Mouse (Mus musculus) stomach, embryonic 15.5 days (tissue): ENCODE results near the gene Gm49369. TPM values are rescaled to one million over a fixed set of nuclear protein-coding genes. Genes with fewer than 3 reads are reported as not detected.

Experiments used
- ATAC-seq: fragments of 200-750 bp; cut with Nextera tagmentation; 2 replicates; pipeline ENCODE4 v1.8.0; 2017; ENCODE audit warnings: low read depth, moderate number of reproducible peaks, moderate TSS enrichment; ENCODE audit not compliant: insufficient read depth, low FRiP score
- H3K27ac ChIP-seq: fragments of 300-500 bp; sonication (generic); 2 replicates; pipeline ENCODE4 v1.5.1; 2015; ENCODE audit warnings: mild to moderate bottlenecking, inconsistent platforms
- H3K27me3 ChIP-seq: fragments of 300-500 bp; sonication (generic); replicated peaks from 2 replicates; pipeline ENCODE4 v1.6.1; 2015; ENCODE audit warnings: inconsistent platforms
- H3K36me3 ChIP-seq: fragments of 300-500 bp; sonication (generic); 2 replicates; pipeline ENCODE4 v1.6.1; 2015; ENCODE audit warnings: inconsistent platforms
- H3K4me1 ChIP-seq: fragments of 300-500 bp; sonication (generic); 2 replicates; pipeline ENCODE4 v1.6.1; 2015; ENCODE audit warnings: inconsistent platforms
- H3K4me2 ChIP-seq: fragments of 300-500 bp; sonication (generic); 2 replicates; pipeline ENCODE4 v1.6.1; 2015; ENCODE audit warnings: mild to moderate bottlenecking, inconsistent platforms
- H3K4me3 ChIP-seq: fragments of 300-500 bp; sonication (generic); replicated peaks from 2 replicates; pipeline ENCODE4 v1.5.1; 2015; ENCODE audit warnings: inconsistent platforms
- H3K9ac ChIP-seq: fragments of 300-500 bp; sonication (generic); 2 replicates; pipeline ENCODE4 v1.6.1; 2015; ENCODE audit warnings: inconsistent platforms
- H3K9me3 ChIP-seq: fragments of 300-500 bp; sonication (generic); 2 replicates; pipeline ENCODE4 v1.6.1; 2016; ENCODE audit warnings: inconsistent platforms
- WGBS: fragments of 180-500 bp; shearing (Covaris S2); methylation state at CpG from one replicate; pipeline ENCODE4 v1.1.7; 2015; 5-methylcytosine and 5-hydroxymethylcytosine counted together
- polyA plus RNA-seq: library from polyadenylated mRNA; unstranded; fragments of >200 nt; fragmentation: Nextera tagmentation; extraction: Ambion mirVana; gene quantifications from 2 replicates; pipeline ENCODE4 v1.2.1, GENCODE M21; 2015

Gm49369 gene
- polyA plus RNA-seq, 1 experiment from 2014 or later, result 0.58 TPM

DNA sequence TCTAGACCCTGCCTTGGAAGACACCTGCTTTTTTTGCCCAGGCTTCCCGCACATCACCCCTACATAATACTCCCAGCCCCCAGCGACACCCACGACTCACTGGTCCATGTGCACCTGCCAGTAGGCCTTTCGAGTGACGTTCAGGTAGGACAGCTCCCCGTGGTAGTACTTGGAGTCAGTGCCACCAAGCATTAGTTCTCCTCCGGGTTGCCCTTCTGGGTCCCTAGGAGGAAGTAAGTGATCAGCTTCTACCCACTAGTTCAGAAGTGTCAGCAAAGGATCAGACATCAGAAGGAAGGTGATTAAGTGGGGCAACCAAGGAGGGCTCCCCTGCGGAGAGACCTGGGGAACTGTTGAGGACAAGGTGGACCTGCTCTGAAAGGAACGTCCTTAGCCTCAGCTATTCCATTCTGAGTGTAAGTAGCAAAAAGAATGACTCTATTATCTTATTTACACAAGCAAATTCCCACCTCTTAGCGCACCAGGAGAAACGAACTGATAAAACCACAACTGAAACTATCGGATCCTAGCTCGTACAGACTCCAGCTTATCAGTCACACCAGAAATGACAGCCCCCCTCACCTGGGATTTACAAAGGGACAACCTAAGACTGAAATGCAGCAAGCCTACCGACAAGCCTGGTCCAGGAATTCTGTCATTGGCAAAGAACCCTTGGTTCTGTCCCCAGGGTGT is 5.1 kb downstream of the Gm49369 start:
- Histone ChIP-seq H3K27me3 (peaks cover 8% of the 10 kb centered on the region), H3K4me1 (0 out of 2 replicates have a peak, but pooled peaks cover 6% of the 10 kb centered on the region), H3K36me3 (peaks cover 57% of the 10 kb centered on the region), H3K4me2 (no peak overlapping the region), H3K4me3 (no peak overlapping the region), H3K9me3 (no peaks in the 10 kb centered on the region), H3K27ac (0 out of 2 replicates have a peak overlapping the region, but pooled peaks have one; percentile 31), H3K9ac (no peak overlapping the region)
- ATAC-seq, result peak; percentile 64; the same call in 1 of the 2 replicates
- 70% methylated on average over 14 of the region's 14 CpGs for WGBS

DNA sequence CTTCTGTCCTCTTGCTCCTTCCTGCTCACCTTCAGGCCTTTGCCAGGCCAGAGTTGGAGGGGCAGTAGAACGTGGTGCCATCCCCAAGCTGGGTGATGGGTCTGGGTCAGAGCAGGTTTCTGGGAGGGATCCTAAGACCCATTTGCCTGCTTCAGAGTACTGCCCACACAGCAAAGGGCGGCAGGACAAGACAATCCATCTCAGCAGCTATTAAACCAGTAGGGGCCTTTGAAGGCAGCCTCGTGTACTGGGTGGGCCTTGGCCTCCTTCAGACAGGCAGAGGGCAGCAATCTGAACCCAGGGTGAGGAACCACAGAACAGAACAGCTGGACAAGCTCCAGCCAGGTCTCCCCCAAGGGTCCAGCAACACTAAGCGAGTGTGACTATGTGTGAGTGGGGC is 6.4 kb downstream of the Gm49369 start:
- no peak overlapping the region for H3K4me3 ChIP-seq
- H3K36me3 ChIP-seq, result peaks cover 45% of the 10 kb centered on the region
- no peak overlapping the region for H3K4me2 ChIP-seq
- H3K27me3 ChIP-seq, result peaks cover 21% of the 10 kb centered on the region
- no peak overlapping the region for H3K27ac ChIP-seq
- no peak for ATAC-seq
- H3K9ac ChIP-seq, result no peak overlapping the region
- whole genome bisulfite sequencing, result 71% methylated on average over 4 of the region's 4 CpGs
- H3K4me1 ChIP-seq, result peaks cover 16% of the 10 kb centered on the region; the same call in 1 of the 2 replicates
- no peaks in the 10 kb centered on the region for H3K9me3 ChIP-seq

DNA sequence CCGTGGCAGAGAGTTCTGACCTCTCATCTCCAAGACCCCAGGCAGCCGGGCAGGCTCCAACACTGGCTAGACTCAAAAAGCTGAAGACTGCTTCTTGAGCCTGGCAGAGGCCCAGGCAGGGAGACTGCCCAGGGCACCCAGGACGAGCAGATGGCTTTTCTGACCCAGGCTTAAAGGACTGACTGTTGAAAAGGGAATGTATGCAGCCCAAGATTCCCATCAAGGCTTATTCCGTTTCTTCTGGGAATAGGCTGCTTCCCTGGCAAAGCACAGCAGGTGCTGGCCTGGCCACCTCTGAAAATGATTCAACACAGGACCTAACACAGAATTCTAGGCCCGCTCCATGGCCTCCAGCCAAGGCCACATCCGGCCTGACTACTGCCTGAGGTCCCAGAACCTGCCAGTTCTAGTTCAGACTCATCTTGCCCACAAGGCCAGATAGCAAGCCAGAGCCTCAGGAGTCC is 7.2 kb downstream of the Gm49369 start:
- no peak overlapping the region for H3K9ac ChIP-seq
- no peaks in the 10 kb centered on the region for H3K9me3 ChIP-seq
- WGBS, result 78% methylated on average over 6 of the region's 6 CpGs
- H3K4me2 ChIP-seq, result no peak overlapping the region
- no peak for ATAC-seq
- H3K36me3 ChIP-seq, result peaks cover 38% of the 10 kb centered on the region
- H3K4me3 ChIP-seq, result no peak overlapping the region
- no peak overlapping the region for H3K27ac ChIP-seq
- peaks cover 29% of the 10 kb centered on the region for H3K27me3 ChIP-seq
- H3K4me1 ChIP-seq, result peaks cover 16% of the 10 kb centered on the region; the same call in 1 of the 2 replicates

DNA sequence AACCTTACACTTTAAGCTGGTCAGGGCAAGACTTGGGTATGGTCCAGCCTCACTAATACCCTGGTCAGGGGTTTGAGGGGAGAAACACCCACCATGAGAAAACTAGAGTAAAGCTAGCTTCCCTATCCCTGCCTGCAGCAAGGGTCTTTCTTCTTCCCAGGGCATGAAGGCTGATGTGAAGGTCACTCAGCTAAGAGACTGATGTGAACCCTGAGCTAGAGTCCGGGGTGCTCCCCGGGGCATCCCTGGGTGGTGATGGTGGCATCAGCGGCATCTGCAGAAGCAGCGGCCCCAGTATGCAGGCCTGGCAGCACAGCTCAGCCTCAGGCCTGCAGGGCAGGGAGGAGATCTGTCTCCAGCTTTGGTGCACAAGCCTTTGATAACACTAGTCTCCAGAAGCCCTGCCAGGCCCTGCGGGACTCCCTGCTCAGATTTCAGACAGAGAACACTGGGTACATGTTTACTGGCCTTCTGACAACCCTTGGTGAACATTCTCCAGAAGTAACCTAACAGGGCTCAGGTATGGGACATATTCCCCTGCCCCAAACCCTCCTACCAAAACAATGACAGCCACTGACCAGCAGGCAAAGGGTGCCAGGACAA is 8.0 kb downstream of the Gm49369 start:
- peaks cover 30% of the 10 kb centered on the region for H3K36me3 ChIP-seq
- no peak overlapping the region for H3K4me3 ChIP-seq
- ATAC-seq, result no peak
- 89% methylated on average over 5 of the region's 5 CpGs for WGBS
- peaks cover 33% of the 10 kb centered on the region for H3K27me3 ChIP-seq
- no peak overlapping the region for H3K27ac ChIP-seq
- H3K4me2 ChIP-seq, result no peak overlapping the region
- peaks cover 16% of the 10 kb centered on the region; the same call in 1 of the 2 replicates for H3K4me1 ChIP-seq
- H3K9me3 ChIP-seq, result no peaks in the 10 kb centered on the region
- H3K9ac ChIP-seq, result no peak overlapping the region

DNA sequence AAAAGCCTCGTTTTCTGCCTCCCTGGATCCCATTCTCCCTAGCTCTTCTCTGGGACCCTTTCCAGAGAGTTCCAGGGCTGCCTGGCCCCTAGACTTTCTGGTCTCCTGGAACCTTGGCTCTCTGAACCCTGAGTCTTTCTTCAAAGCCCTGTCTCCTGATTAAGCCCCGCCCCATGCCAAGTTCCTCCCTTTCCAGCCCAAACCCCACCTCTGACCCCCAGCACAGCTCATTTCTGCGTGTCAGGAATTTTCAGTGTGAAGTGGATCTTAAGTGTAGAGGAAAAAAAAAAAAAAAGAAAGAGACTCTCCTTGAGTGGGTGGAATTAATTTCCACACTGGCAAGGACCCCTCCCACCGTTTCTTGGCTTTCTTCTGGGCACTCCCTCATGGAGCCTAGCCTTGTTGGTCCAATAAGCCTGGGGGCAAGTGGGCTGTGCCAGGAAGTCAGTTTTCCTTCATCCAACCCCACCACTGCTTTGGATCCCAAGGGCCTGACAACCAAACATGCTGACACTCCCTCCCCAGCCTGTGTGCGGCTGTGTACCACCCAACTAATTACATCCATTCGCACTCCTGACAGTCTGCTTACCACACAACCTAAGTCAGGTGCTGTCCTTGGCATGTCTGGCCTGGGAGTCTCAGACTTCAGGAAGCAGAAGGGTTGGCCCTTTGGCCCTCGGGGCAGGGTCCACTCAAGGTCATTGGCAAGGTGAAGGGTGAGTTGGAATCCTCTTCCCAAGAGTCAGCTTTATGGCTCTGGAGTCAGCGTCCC is 8.6 kb downstream of the Gm49369 start, which contains the start of gene Ifitm10:
Ifitm10 (minus strand) TSS at position 113 of the 772 bp plus-strand sequence.
- WGBS, result 70% methylated on average over 8 of the region's 8 CpGs
- H3K9me3 ChIP-seq, result no peaks in the 10 kb centered on the region
- peaks cover 16% of the 10 kb centered on the region; the same call in 1 of the 2 replicates for H3K4me1 ChIP-seq
- peak within 1 kb of the TSS; percentile 90 for H3K4me2 ChIP-seq
- ATAC-seq, result no peak
- no peak within 1 kb of the TSS for H3K9ac ChIP-seq
- peaks cover 24% of the 10 kb centered on the region; the same call in 1 of the 2 replicates for H3K36me3 ChIP-seq
- H3K27ac ChIP-seq, result no peak within 1 kb of the TSS
- H3K4me3 ChIP-seq, result no peak within 1 kb of the TSS
- peaks cover 33% of the 10 kb centered on the region for H3K27me3 ChIP-seq

DNA sequence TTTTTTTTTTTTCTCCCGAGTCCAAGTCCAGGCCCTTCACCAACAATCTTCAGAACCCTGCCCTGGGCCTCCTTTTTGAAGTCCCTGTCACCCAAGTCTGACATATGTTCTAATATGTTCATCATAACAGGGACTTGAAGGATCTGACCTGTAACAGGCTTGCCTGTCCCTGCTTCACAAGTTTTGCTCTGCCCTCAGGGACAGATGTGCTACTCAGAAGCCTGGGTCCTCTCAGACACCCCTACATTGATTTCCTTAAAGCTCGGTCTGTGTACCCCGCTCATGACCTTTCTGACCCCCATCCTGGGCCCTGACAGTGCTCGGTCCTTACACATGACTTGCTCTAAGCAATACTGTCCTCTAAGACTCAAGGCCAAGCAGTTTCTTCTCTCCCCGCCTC is 9.4 kb downstream of the Gm49369 start:
- Histone ChIP-seq H3K9ac (no peak overlapping the region), H3K4me1 (peaks cover 14% of the 10 kb centered on the region; the same call in 1 of the 2 replicates), H3K4me3 (no peak overlapping the region), H3K36me3 (peaks cover 18% of the 10 kb centered on the region; the same call in 1 of the 2 replicates), H3K27ac (no peak overlapping the region), H3K27me3 (peaks cover 33% of the 10 kb centered on the region), H3K9me3 (no peaks in the 10 kb centered on the region), H3K4me2 (no peak overlapping the region)
- WGBS, result 77% methylated on average over 5 of the region's 5 CpGs
- no peak for ATAC-seq

DNA sequence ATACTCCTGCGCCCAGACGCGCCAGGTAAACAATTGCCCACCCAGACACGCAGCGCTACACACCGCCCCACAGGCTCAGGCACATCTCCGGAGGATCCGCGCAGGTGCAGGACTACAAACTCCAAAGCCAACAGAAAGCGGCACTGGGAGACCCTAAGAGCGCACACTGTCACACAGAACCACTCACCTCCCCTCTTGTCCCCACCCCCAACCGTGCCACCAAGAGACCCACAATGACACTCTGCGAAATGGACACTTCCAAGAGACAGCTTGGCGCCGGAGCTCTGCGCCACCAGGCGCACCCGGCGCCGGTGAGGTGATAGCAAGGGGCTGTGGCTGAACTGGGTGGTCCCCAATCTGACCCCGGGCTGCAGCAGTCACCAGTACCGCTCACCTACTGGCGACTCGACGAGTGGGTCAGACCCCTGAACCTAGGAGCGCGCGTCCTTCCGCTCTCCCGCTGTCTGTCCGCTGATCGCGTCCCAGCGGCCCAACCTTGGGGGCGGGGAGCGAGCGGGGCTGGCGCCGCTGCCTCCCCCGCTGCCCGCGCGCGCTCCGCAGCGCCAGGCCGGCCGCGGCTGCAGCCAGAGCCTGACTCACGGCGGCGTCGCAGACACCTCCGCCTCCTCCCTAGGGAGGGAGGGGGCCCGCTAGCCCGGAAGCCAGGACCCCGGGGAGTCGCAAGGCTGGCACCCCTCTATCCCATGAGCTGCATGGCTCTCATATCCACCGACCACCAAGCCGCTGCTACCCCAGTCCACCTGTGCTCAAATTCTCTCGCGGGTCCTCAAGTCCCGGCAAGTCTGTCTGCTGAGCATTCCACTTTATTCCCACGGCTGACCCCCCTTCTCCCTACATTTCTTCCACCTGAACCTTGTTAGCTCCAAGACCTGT is 10.5 kb downstream of the Gm49369 start:
- peak overlapping the region; percentile 42 for H3K4me3 ChIP-seq
- WGBS, result 2% methylated on average over 64 of the region's 64 CpGs
- ATAC-seq, result peak; percentile 24
- peak overlapping the region; percentile 90 for H3K4me2 ChIP-seq
- no peaks in the 10 kb centered on the region for H3K9me3 ChIP-seq
- H3K27me3 ChIP-seq, result peaks cover 33% of the 10 kb centered on the region
- H3K9ac ChIP-seq, result 0 out of 2 replicates have a peak overlapping the region, but pooled peaks have one; percentile 4
- peaks cover 12% of the 10 kb centered on the region; the same call in 1 of the 2 replicates for H3K4me1 ChIP-seq
- peaks cover 14% of the 10 kb centered on the region; the same call in 1 of the 2 replicates for H3K36me3 ChIP-seq
- no peak overlapping the region for H3K27ac ChIP-seq

DNA sequence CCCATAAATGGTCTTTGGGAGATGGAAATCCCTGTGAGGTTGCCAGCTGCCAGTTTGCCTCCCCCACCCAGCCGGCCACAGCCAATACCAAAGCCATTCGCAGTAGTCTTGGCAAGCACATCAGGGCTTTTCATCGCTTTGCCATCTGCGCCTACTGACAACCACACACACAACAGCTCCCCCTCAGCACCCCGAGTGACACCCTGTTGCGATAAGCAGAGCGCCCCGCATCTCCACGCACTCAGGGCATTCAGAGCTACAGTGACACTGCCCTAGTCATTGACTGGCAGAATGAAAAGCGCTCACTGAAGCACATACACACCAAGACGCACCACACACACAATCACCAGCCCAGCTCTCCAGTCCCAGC is 11.1 kb downstream of the Gm49369 start:
- peaks cover 33% of the 10 kb centered on the region for H3K27me3 ChIP-seq
- H3K27ac ChIP-seq, result no peak overlapping the region
- H3K4me2 ChIP-seq, result peak overlapping the region; percentile 90
- no peaks in the 10 kb centered on the region for H3K9me3 ChIP-seq
- H3K36me3 ChIP-seq, result peaks cover 7% of the 10 kb centered on the region; the same call in 1 of the 2 replicates
- H3K9ac ChIP-seq, result no peak overlapping the region
- WGBS, result 34% methylated on average over 11 of the region's 11 CpGs
- peaks cover 12% of the 10 kb centered on the region; the same call in 1 of the 2 replicates for H3K4me1 ChIP-seq
- H3K4me3 ChIP-seq, result peak overlapping the region; percentile 42
- ATAC-seq, result no peak

DNA sequence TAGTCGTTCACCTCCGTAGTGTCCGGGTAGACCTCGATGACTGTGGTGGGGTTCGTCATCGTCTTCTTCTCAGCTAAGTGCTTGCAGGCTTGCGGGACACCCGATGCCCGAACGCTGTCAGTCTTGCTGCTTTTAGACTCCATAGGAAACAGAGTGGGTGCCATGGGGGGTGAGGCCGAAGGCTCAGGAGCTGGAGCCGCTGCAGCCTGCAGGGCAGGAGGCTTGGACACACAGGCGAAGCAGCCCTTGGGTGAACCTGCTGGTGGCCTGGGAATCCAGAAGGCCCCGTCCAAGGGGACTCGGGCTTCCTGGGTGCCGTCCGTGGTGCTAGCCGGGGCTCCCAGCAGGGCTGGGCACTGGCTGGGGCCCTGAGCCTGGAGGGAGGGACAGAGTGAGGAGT is 11.5 kb downstream of the Gm49369 start:
- WGBS, result 84% methylated on average over 18 of the region's 18 CpGs
- peaks cover 12% of the 10 kb centered on the region; the same call in 1 of the 2 replicates for H3K4me1 ChIP-seq
- no peak overlapping the region for H3K4me2 ChIP-seq
- peaks cover 33% of the 10 kb centered on the region for H3K27me3 ChIP-seq
- H3K27ac ChIP-seq, result no peak overlapping the region
- H3K9ac ChIP-seq, result no peak overlapping the region
- no peak overlapping the region for H3K4me3 ChIP-seq
- no peaks in the 10 kb centered on the region for H3K9me3 ChIP-seq
- H3K36me3 ChIP-seq, result peaks cover 3% of the 10 kb centered on the region; the same call in 1 of the 2 replicates
- no peak for ATAC-seq

DNA sequence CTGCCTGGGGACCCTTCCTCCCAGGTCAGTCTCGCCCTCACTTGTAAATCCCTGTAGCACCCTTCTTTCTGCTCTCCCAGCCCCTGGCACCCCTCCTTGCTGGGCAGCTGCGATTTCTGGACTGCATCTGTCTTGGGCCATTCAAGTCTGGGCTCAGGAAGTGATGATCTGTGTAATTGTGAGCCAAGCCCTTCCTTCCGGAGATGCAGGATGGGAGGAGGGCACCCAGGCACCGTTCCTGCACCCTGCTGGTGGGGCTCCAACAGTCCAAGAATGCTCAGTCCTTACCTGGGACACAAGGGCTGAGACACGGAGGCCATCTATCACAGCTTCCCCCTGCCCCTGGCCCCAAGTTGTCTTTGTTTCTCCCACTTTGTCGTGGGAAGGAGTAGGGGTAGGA is 12.6 kb downstream of the Gm49369 start:
- Histone ChIP-seq H3K27me3 (peaks cover 33% of the 10 kb centered on the region), H3K9ac (no peak overlapping the region), H3K4me3 (no peak overlapping the region), H3K4me1 (peaks cover 12% of the 10 kb centered on the region; the same call in 1 of the 2 replicates), H3K4me2 (no peak overlapping the region), H3K36me3 (no peaks in the 10 kb centered on the region), H3K27ac (no peak overlapping the region), H3K9me3 (no peaks in the 10 kb centered on the region)
- ATAC-seq, result no peak
- WGBS, result 58% methylated on average over 6 of the region's 6 CpGs

DNA sequence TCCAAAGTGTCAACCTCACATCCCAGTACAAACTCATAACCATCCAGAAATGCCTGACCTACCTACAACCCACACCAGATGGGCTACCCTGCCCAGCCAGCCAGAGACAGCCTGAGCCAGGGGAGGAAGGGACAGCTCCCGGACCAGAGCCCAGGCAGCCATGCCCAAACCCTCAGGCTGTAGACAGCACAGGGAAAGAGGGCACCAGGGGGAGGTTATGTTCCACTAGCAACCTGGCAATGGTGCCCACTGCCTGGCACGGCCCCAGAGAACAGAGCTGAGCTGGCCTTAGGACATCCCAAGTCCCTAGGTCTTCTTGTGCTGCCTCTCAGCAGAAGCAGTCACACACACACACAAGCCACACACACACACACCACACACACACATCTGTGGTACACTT is 13.6 kb downstream of the Gm49369 start:
- no peak overlapping the region for H3K4me2 ChIP-seq
- no peak overlapping the region for H3K4me3 ChIP-seq
- no peaks in the 10 kb centered on the region for H3K36me3 ChIP-seq
- H3K9ac ChIP-seq, result no peak overlapping the region
- H3K27me3 ChIP-seq, result peaks cover 33% of the 10 kb centered on the region
- H3K27ac ChIP-seq, result no peak overlapping the region
- no peaks in the 10 kb centered on the region for H3K9me3 ChIP-seq
- peaks cover 12% of the 10 kb centered on the region; the same call in 1 of the 2 replicates for H3K4me1 ChIP-seq
- ATAC-seq, result no peak
- 82% methylated on average over 2 of the region's 2 CpGs for WGBS
